ENCODE assay signal across 9 mouse cellular contexts in the genomic region with DNA sequence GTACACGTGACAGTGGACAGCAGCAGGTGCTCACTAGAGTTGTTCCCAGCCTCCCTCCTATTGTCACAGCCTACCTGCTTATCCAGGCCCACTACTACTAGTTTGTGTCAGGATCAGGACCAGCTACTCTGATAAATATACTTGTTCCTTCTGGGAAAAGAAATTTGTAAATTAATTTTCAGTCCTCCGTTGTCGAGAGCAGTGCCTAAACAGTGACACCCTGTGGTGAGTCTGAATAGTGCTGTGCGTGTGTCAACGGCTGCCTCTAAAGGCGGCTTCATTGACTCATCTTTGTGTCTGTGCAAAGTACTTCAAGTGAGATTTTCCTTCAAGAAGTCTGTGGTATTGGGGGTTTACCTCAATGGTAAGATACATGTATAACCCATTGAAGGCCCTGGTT. TPM values are rescaled to one million over a fixed set of nuclear protein-coding genes. Genes with fewer than 3 reads are reported as not detected.
A peak's percentile ranks its signal among the peaks of the same experiment; 100 is the strongest.
DNase-seq lines count a peak whose midpoint lies in the region; ATAC-seq and TF ChIP-seq lines count a peak whose summit lies in the region.
"Had no signal": no experiment of that assay in that cellular context is flagged by ENCODE, and none has a peak within 500 bp of the region (broad histone marks: within the 10 kb centered on the region; RNA-seq: fewer than 3 reads in every experiment).

No protein-coding gene starts in this region.

- WGBS in forebrain, embryonic 16.5 days, result 33% methylated on average over 6 of the region's 6 CpGs
- WGBS in forebrain, embryonic 11.5 days, result 65% methylated on average over 6 of the region's 6 CpGs
- 37% methylated on average over 6 of the region's 6 CpGs for WGBS in lung, postnatal 0 days
- WGBS in spleen, adult 2 months, result 51% methylated on average over 6 of the region's 6 CpGs

- H3K9me3 ChIP-seq in forebrain, embryonic 16.5 days (ENCODE audit: control insufficient read depth, low read length), result no peaks in the 10 kb centered on the region
- no peaks in the 10 kb centered on the region for H3K9me3 ChIP-seq in forebrain, embryonic 11.5 days (ENCODE audit: control insufficient read depth, low read length)
- no peaks in the 10 kb centered on the region for H3K9me3 ChIP-seq in lung, postnatal 0 days (ENCODE audit: low read length)

- no peak overlapping the region for H3K4me3 ChIP-seq in forebrain, embryonic 16.5 days (replicated peaks; ENCODE audit: low read length)
- H3K4me3 ChIP-seq in forebrain, embryonic 11.5 days (ENCODE audit: low read depth, low read length), result no peak overlapping the region
- H3K4me3 ChIP-seq in testis, adult 2 months (ENCODE audit: control insufficient read depth, low read depth, low read length), result no peak overlapping the region
- H3K4me3 ChIP-seq in lung, postnatal 0 days (ENCODE audit: low read depth, low read length), result no peak overlapping the region
- no peak overlapping the region for H3K4me3 ChIP-seq in spleen, adult 2 months (ENCODE audit: extremely low read depth, insufficient read depth, insufficient read length)

- no peak for TF ChIP-seq EP300 in lung, postnatal 0 days (IDR thresholded peaks at IDR 0.05)

- DNase-seq in forebrain, embryonic 11.5 days (ENCODE audit: low spot score), result no peak
- no peak for DNase-seq in testis, postnatal 14 days (ENCODE audit: low spot score)
- DNase-seq in cerebellum, postnatal 14 days, result peak; percentile 68 to 72
- DNase-seq in lung, postnatal 0 days (ENCODE audit: low spot score), result peak; percentile 61
- peak; percentile 15 to 32 for DNase-seq in spleen, adult 2 months (ENCODE audit: low read depth in 1 of 2, low spot score in 2 of 2)

- TF ChIP-seq CTCF in testis, adult 2 months (IDR thresholded peaks at IDR 0.05; ENCODE audit: control insufficient read depth, insufficient read depth, insufficient replicate concordance, low read depth, low read length), result peak; percentile 40; the same call in 1 of the 2 replicates
- peak; percentile 88 for TF ChIP-seq CTCF in lung, postnatal 0 days (IDR thresholded peaks at IDR 0.05)
- peak; percentile 64; the same call in 1 of the 2 replicates for TF ChIP-seq CTCF in spleen, adult 2 months (IDR thresholded peaks at IDR 0.05; ENCODE audit: extremely low read depth, insufficient read depth, insufficient read length, insufficient replicate concordance)

- H3K36me3 ChIP-seq in forebrain, embryonic 16.5 days (ENCODE audit: control insufficient read depth, insufficient read depth), result peaks cover 24% of the 10 kb centered on the region
- H3K36me3 ChIP-seq in forebrain, embryonic 11.5 days (ENCODE audit: control insufficient read depth, insufficient read depth, low read length), result peaks cover 14% of the 10 kb centered on the region; the same call in 1 of the 2 replicates
- H3K36me3 ChIP-seq in testis, adult 2 months (ENCODE audit: control insufficient read depth, insufficient read depth, low read length), result no peaks in the 10 kb centered on the region
- peaks cover 36% of the 10 kb centered on the region for H3K36me3 ChIP-seq in lung, postnatal 0 days (ENCODE audit: insufficient read depth, low read length)
- peaks cover 45% of the 10 kb centered on the region for H3K36me3 ChIP-seq in spleen, adult 2 months (ENCODE audit: control insufficient read depth, insufficient read depth, low read length)

- no peak for TF ChIP-seq POLR2A in testis, adult 2 months (IDR thresholded peaks at IDR 0.05; ENCODE audit: control insufficient read depth, low read depth, low read length)
- TF ChIP-seq POLR2A in spleen, adult 2 months (IDR thresholded peaks at IDR 0.05; ENCODE audit: low read depth, low read length), result no peak

- peak; percentile 47; the same call in 1 of the 2 replicates for ATAC-seq in forebrain, embryonic 16.5 days
- no peak for ATAC-seq in forebrain, embryonic 11.5 days (replicated peaks; ENCODE audit: low FRiP score)
- ATAC-seq in hematopoietic stem cell, adult 5-6 weeks (replicated peaks in 1 of 2; ENCODE audit: insufficient read depth in 1 of 2, low FRiP score in 2 of 2, low TSS enrichment in 1 of 2, low read depth in 1 of 2, poor library complexity in 2 of 2, severe bottlenecking in 2 of 2), result peak; percentile 55 to 77
- ATAC-seq in lung, postnatal 0 days, result no peak

- H3K4me2 ChIP-seq in forebrain, embryonic 16.5 days (ENCODE audit: low read length), result no peak overlapping the region
- H3K4me2 ChIP-seq in forebrain, embryonic 11.5 days (ENCODE audit: low read depth, low read length, severe bottlenecking), result no peak overlapping the region
- H3K4me2 ChIP-seq in lung, postnatal 0 days (replicated peaks; ENCODE audit: low read depth, low read length), result no peak overlapping the region

- H3K9ac ChIP-seq in forebrain, embryonic 16.5 days (replicated peaks; ENCODE audit: low read depth, low read length), result no peak overlapping the region
- no peak overlapping the region for H3K9ac ChIP-seq in forebrain, embryonic 11.5 days (ENCODE audit: low read length)
- H3K9ac ChIP-seq in lung, postnatal 0 days (replicated peaks; ENCODE audit: low read depth), result no peak overlapping the region

- no peaks in the 10 kb centered on the region for H3K4me1 ChIP-seq in forebrain, embryonic 16.5 days (replicated peaks; ENCODE audit: control insufficient read depth, insufficient read depth, low read length)
- no peaks in the 10 kb centered on the region for H3K4me1 ChIP-seq in forebrain, embryonic 11.5 days (replicated peaks; ENCODE audit: control insufficient read depth, insufficient read depth, low read length)
- no peaks in the 10 kb centered on the region for H3K4me1 ChIP-seq in testis, adult 2 months (ENCODE audit: control insufficient read depth, insufficient read depth, low read length)
- no peaks in the 10 kb centered on the region for H3K4me1 ChIP-seq in lung, postnatal 0 days (ENCODE audit: insufficient read depth, low read depth, low read length)
- H3K4me1 ChIP-seq in spleen, adult 2 months (ENCODE audit: control insufficient read depth, insufficient read depth, insufficient read length), result no peaks in the 10 kb centered on the region

- no peak overlapping the region for H3K27ac ChIP-seq in forebrain, embryonic 16.5 days (ENCODE audit: low read length)
- no peak overlapping the region for H3K27ac ChIP-seq in forebrain, embryonic 11.5 days (ENCODE audit: low read depth, low read length)
- no peak overlapping the region for H3K27ac ChIP-seq in testis, adult 2 months (ENCODE audit: control insufficient read depth, insufficient read depth, low read depth, low read length)
- H3K27ac ChIP-seq in lung, postnatal 0 days (ENCODE audit: low read length), result no peak overlapping the region
- H3K27ac ChIP-seq in spleen, adult 2 months (ENCODE audit: insufficient read depth, low read length), result no peak overlapping the region

- no peaks in the 10 kb centered on the region for H3K27me3 ChIP-seq in forebrain, embryonic 16.5 days (replicated peaks; ENCODE audit: control insufficient read depth, insufficient read depth, low read length)
- H3K27me3 ChIP-seq in forebrain, embryonic 11.5 days (ENCODE audit: control insufficient read depth, insufficient read depth, low read length), result no peaks in the 10 kb centered on the region
- H3K27me3 ChIP-seq in testis, adult 2 months (ENCODE audit: control insufficient read depth, insufficient read depth, low read length), result no peaks in the 10 kb centered on the region
- H3K27me3 ChIP-seq in lung, postnatal 0 days (replicated peaks; ENCODE audit: insufficient read depth, low read length), result no peaks in the 10 kb centered on the region
- H3K27me3 ChIP-seq in spleen, adult 2 months (ENCODE audit: control insufficient read depth, insufficient read depth, low read length), result no peaks in the 10 kb centered on the region

RNA-seq across cellular contexts. Expression of gene Gm12248, which starts 35.5 kb away (rescaled TPM):
- not detected in 2 replicates for polyA plus RNA-seq in forebrain, embryonic 16.5 days (2015; fragmentation: Nextera tagmentation; extraction: Ambion mirVana)
- polyA plus RNA-seq in forebrain, embryonic 11.5 days (2014; fragmentation: Nextera tagmentation; extraction: Ambion mirVana), result not detected in 2 replicates
- polyA plus RNA-seq in testis, adult 2 months (2012; rRNA removed), result 1.5 TPM in 2 replicates
- not detected in 2 replicates for total RNA-seq in hematopoietic stem cell, adult 5-6 weeks (2017)
- polyA plus RNA-seq in lung, postnatal 0 days (2015; fragmentation: Nextera tagmentation; extraction: Ambion mirVana), result 0.14 and 0.17 TPM in 2 replicates
- polyA plus RNA-seq in spleen, adult 2 months (2012; rRNA removed), result 0.18 and 0.42 TPM in 2 replicates
- total RNA-seq: layer of hippocampus, adult 8-10 months had no signal

RNA-seq across cellular contexts. Expression of gene Cnot8, which starts 46.5 kb away (rescaled TPM):
- polyA plus RNA-seq in forebrain, embryonic 16.5 days (2015; fragmentation: Nextera tagmentation; extraction: Ambion mirVana), result 141 and 159 TPM in 2 replicates
- polyA plus RNA-seq in forebrain, embryonic 11.5 days (2014; fragmentation: Nextera tagmentation; extraction: Ambion mirVana), result 95.8 and 103 TPM in 2 replicates
- polyA plus RNA-seq in testis, adult 2 months (2012; rRNA removed), result 17.6 and 22.8 TPM in 2 replicates
- 112 and 130 TPM in 2 replicates for total RNA-seq in hematopoietic stem cell, adult 5-6 weeks (2017)
- polyA plus RNA-seq in lung, postnatal 0 days (2015; fragmentation: Nextera tagmentation; extraction: Ambion mirVana), result 71.2 and 71.8 TPM in 2 replicates
- polyA plus RNA-seq in spleen, adult 2 months (2012; rRNA removed), result 38.6 and 41.1 TPM in 2 replicates

RNA-seq across cellular contexts. Expression of gene Larp1, which starts 48.6 kb away (rescaled TPM):
- 17.5 and 18.5 TPM in 2 replicates for polyA plus RNA-seq in forebrain, embryonic 16.5 days (2015; fragmentation: Nextera tagmentation; extraction: Ambion mirVana)
- polyA plus RNA-seq in forebrain, embryonic 11.5 days (2014; fragmentation: Nextera tagmentation; extraction: Ambion mirVana), result 20.5 and 22.3 TPM in 2 replicates
- 123 and 129 TPM in 2 replicates for polyA plus RNA-seq in testis, adult 2 months (2012; rRNA removed)
- total RNA-seq in hematopoietic stem cell, adult 5-6 weeks (2017), result 53.3 and 55.1 TPM in 2 replicates
- 10.3 and 11.6 TPM in 2 replicates for polyA plus RNA-seq in lung, postnatal 0 days (2015; fragmentation: Nextera tagmentation; extraction: Ambion mirVana)
- polyA plus RNA-seq in spleen, adult 2 months (2012; rRNA removed), result 26.3 and 31.5 TPM in 2 replicates

Comparison
In these comparisons a context has a peak if more than half of its experiments do, and no peak if none do; other contexts are left out.
1. ATAC-seq: peak in forebrain, embryonic 16.5 days (single experiment) and hematopoietic stem cell, adult 5-6 weeks (2 of 2); none in forebrain, embryonic 11.5 days (single experiment) and lung, postnatal 0 days (single experiment).
2. DNase-seq: peak in cerebellum, postnatal 14 days (2 of 2), lung, postnatal 0 days (single experiment) and spleen, adult 2 months (2 of 2); none in forebrain, embryonic 11.5 days (single experiment) and testis, postnatal 14 days (single experiment).
3. Peak in every context shown above with its lines, with median percentiles within 50 percentile points of each other: CTCF ChIP-seq.